Mouse (Mus musculus): ENCODE data around the gene Dapk2.

- TF ChIP-seq CTCF (IDR thresholded peaks at IDR 0.05; ENCODE audit: insufficient read depth, low read length), result no peak
- no peak for TF ChIP-seq POLR2A (IDR thresholded peaks at IDR 0.05; ENCODE audit: borderline replicate concordance, extremely low read depth, low read depth, low read length)
Measured at GRCm38 (mm10) chr9:66114341-66114740, 43.7 kb upstream of the Dapk2 start.
